Mouse (Mus musculus) small intestine, adult 10 weeks (tissue): ENCODE results near the gene Yap1. TPM values are rescaled to one million over a fixed set of nuclear protein-coding genes. Genes with fewer than 3 reads are reported as not detected.

ENCODE experiments used
- polyA plus RNA-seq: library from polyadenylated mRNA; stranded (reverse); fragments of 350-450 nt; fragmentation: Illumina TruSeq; extraction: RNeasy Lipid Tissue Mini Kit (QIAGEN cat#74804); gene quantifications from one replicate; pipeline ENCODE4 v1.2.3, GENCODE M21; 2014; ENCODE audit warnings: low replicate concordance

Gene Yap1
- polyA plus RNA-seq: 56.5 TPM

DNA sequence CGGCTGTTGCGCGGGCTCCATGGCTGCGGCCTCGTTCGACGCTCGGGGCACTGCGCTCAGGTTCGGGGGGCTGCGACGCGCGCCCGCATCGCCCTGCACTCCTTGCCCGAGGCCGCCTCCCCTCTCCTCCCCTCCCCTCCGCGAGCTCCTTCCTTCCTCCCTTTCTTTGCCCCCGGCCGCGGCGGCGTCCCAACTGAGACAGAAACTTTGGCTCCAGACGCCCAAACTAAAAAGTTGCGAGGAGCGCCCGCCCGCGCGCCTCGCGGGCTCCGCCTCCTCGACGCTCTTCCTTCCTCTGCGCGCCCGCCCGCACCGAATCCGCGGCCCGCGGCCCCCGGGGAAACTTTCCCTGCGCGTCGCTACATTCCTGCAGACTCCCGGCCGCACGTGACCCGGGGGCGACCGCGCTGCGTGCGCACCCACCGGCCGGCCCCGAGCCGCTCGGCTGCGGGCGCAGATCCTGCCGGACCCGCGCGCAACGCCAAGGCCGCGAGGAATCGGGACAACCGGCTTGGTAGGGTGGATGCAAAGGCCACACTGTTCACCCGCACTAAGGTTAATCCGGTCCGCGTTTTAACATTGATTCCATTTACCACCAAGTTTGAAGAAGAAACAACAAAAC is at the start of gene Yap1:
Gene Yap1, minus strand, starts transcription at position 227 of the 622 bp plus-strand sequence.

DNA sequence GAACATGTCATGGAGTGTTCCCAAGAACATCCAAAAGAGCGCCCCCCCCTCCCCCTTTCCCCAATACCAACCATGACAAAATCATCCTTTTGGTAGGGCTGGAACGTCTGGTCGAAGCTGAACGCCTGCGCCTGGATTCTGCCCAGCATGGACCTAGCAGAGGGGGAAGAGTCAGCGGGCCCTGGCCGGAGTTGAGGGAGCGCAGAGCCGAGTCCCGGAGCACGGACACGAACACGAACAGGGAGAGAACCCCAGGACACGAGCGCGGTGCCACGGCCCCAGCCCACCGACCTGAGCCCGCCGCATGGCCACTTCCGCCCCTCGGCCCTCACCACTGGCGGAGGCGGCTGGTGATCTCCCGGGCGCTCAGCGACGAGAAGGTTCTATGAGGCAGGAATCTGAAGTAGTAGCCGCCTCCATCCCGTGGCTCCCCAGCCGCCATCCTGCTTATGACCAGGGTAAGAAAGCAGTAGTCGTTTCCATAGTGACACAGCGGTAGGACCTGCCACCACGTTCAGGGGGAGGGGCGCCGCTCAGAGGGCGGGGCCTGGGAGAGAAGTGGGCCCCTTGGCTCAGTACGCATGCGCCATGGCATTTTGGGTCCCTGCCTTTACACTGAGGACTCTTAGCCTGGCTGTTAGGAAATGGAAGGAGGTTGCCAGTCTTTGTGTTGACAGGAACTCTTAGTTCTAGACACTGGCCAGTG is 38.1 kb upstream of the Yap1 start, which contains the start of gene Cfap300:
Gene Cfap300, minus strand, starts transcription at position 486 of the 706 bp plus-strand sequence.

Other genes with a start within 250 kb of the Yap1 start
- gene Tmem123, start 240.6 kb downstream of the Yap1 start, polyA plus RNA-seq: 90.8 TPM
- 111 TPM for gene Birc2, start 167.5 kb downstream of the Yap1 start, polyA plus RNA-seq
- gene Birc3, start 131.4 kb downstream of the Yap1 start, polyA plus RNA-seq: 65.3 TPM
- gene Cfap300, start 38.2 kb upstream of the Yap1 start, polyA plus RNA-seq: 2.8 TPM
- gene Cep126, start 129.7 kb upstream of the Yap1 start, polyA plus RNA-seq: 2.7 TPM